Mouse (Mus musculus) heart, embryonic 15.5 days (tissue): Measurements from ENCODE around the gene Tgm1. TPM values are rescaled to one million over a fixed set of nuclear protein-coding genes. Genes with fewer than 3 reads are reported as not detected.

Experiments used
- ATAC-seq: fragments of 200-750 bp; cut with Nextera tagmentation; replicated peaks from 2 replicates; pipeline ENCODE4 v1.8.0; 2017; ENCODE audit warnings: low read depth, moderate TSS enrichment; ENCODE audit not compliant: insufficient number of reproducible peaks, insufficient read depth, low FRiP score
- H3K27ac ChIP-seq: fragments of 300-500 bp; sonication (generic); 2 replicates; pipeline ENCODE4 v1.5.1; 2015; ENCODE audit warnings: mild to moderate bottlenecking, inconsistent platforms
- H3K27me3 ChIP-seq: fragments of 300-500 bp; sonication (generic); 2 replicates; pipeline ENCODE4 v1.6.1; 2015; ENCODE audit warnings: inconsistent platforms
- H3K36me3 ChIP-seq: fragments of 300-500 bp; sonication (generic); 2 replicates; pipeline ENCODE4 v1.6.1; 2015; ENCODE audit warnings: mild to moderate bottlenecking, inconsistent platforms
- H3K4me1 ChIP-seq: fragments of 300-500 bp; sonication (generic); replicated peaks from 2 replicates; pipeline ENCODE4 v1.6.1; 2015; ENCODE audit warnings: inconsistent platforms
- H3K4me2 ChIP-seq: fragments of 300-500 bp; sonication (generic); 2 replicates; pipeline ENCODE4 v1.6.1; 2015; ENCODE audit warnings: inconsistent platforms, mild to moderate bottlenecking, moderate library complexity
- H3K4me3 ChIP-seq: fragments of 300-500 bp; sonication (generic); 2 replicates; pipeline ENCODE4 v1.5.1; 2015; ENCODE audit warnings: mild to moderate bottlenecking, inconsistent platforms
- H3K9ac ChIP-seq: fragments of 300-500 bp; sonication (generic); 2 replicates; pipeline ENCODE4 v1.6.1; 2015; ENCODE audit warnings: mild to moderate bottlenecking, inconsistent platforms
- H3K9me3 ChIP-seq: fragments of 300-500 bp; sonication (generic); replicated peaks from 2 replicates; pipeline ENCODE4 v1.6.1; 2016; ENCODE audit warnings: inconsistent platforms
- WGBS: fragments of 180-500 bp; shearing (Covaris S2); methylation state at CpG from one replicate; pipeline ENCODE4 v1.1.7; 2015; ENCODE audit warnings: mixed read lengths; 5-methylcytosine and 5-hydroxymethylcytosine counted together
- polyA plus RNA-seq: library from polyadenylated mRNA; unstranded; fragments of >200 nt; fragmentation: Nextera tagmentation; extraction: Ambion mirVana; gene quantifications from 2 replicates; pipeline ENCODE4 v1.2.1, GENCODE M21; 2015

Gene Tgm1
- polyA plus RNA-seq, 1 experiment from 2014 or later, result 0.20 TPM

- 0 out of 2 replicates have a peak, but pooled peaks have one; percentile 50 for ATAC-seq
- Histone ChIP-seq H3K27me3 (no peaks in the 10 kb centered on the region), H3K4me2 (peak overlapping the region; percentile 18), H3K36me3 (peaks cover 36% of the 10 kb centered on the region; the same call in 1 of the 2 replicates), H3K27ac (no peak overlapping the region), H3K9me3 (no peaks in the 10 kb centered on the region), H3K9ac (peak overlapping the region; percentile 39; the same call in 1 of the 2 replicates), H3K4me1 (peaks cover 30% of the 10 kb centered on the region), H3K4me3 (0 out of 2 replicates have a peak overlapping the region, but pooled peaks have one; percentile 7)
- WGBS, result 20% methylated on average over 10 of the region's 10 CpGs
These were observed 30.0 kb upstream of the Tgm1 start for GRCm38 (mm10) chr14:55743711-55744110.

GRCm38 (mm10) chr14:55737086-55737687, 23.5 kb upstream of the Tgm1 start:
- H3K4me2 ChIP-seq, result no peak overlapping the region
- no peak for ATAC-seq
- no peaks in the 10 kb centered on the region for H3K9me3 ChIP-seq
- 84% methylated on average over 9 of the region's 9 CpGs for WGBS
- H3K27ac ChIP-seq, result no peak overlapping the region
- H3K4me3 ChIP-seq, result no peak overlapping the region
- H3K4me1 ChIP-seq, result no peaks in the 10 kb centered on the region
- no peaks in the 10 kb centered on the region for H3K27me3 ChIP-seq
- peaks cover 40% of the 10 kb centered on the region; the same call in 1 of the 2 replicates for H3K36me3 ChIP-seq
- H3K9ac ChIP-seq, result no peak overlapping the region

GRCm38 (mm10) chr14:55735758-55736157, 22.0 kb upstream of the Tgm1 start:
- no peaks in the 10 kb centered on the region for H3K4me1 ChIP-seq
- no peaks in the 10 kb centered on the region; the same call in 1 of the 2 replicates for H3K27me3 ChIP-seq
- H3K27ac ChIP-seq, result no peak overlapping the region
- no peak overlapping the region for H3K4me2 ChIP-seq
- no peak for ATAC-seq
- H3K4me3 ChIP-seq, result no peak overlapping the region
- WGBS, result 75% methylated on average over 4 of the region's 4 CpGs
- H3K36me3 ChIP-seq, result peaks cover 29% of the 10 kb centered on the region; the same call in 1 of the 2 replicates
- H3K9ac ChIP-seq, result no peak overlapping the region
- no peaks in the 10 kb centered on the region for H3K9me3 ChIP-seq

- Histone ChIP-seq H3K36me3 (peaks cover 26% of the 10 kb centered on the region; the same call in 1 of the 2 replicates), H3K4me1 (no peaks in the 10 kb centered on the region), H3K9me3 (no peaks in the 10 kb centered on the region), H3K27me3 (no peaks in the 10 kb centered on the region; the same call in 1 of the 2 replicates), H3K27ac (no peak overlapping the region), H3K4me3 (no peak overlapping the region), H3K9ac (no peak overlapping the region), H3K4me2 (no peak overlapping the region)
- ATAC-seq, result no peak
- WGBS, result 65% methylated on average over 3 of the region's 3 CpGs
These were observed 21.6 kb upstream of the Tgm1 start for GRCm38 (mm10) chr14:55735334-55735733.

GRCm38 (mm10) chr14:55734869-55735268, 21.1 kb upstream of the Tgm1 start:
- Histone ChIP-seq H3K27ac (no peak overlapping the region), H3K9me3 (no peaks in the 10 kb centered on the region), H3K36me3 (peaks cover 21% of the 10 kb centered on the region; the same call in 1 of the 2 replicates), H3K4me3 (no peak overlapping the region), H3K9ac (no peak overlapping the region), H3K27me3 (no peaks in the 10 kb centered on the region; the same call in 1 of the 2 replicates), H3K4me1 (no peaks in the 10 kb centered on the region), H3K4me2 (no peak overlapping the region)
- no peak for ATAC-seq
- 67% methylated on average over 7 of the region's 7 CpGs for WGBS

- no peaks in the 10 kb centered on the region for H3K9me3 ChIP-seq
- ATAC-seq, result no peak
- H3K4me1 ChIP-seq, result no peaks in the 10 kb centered on the region
- H3K36me3 ChIP-seq, result peaks cover 11% of the 10 kb centered on the region; the same call in 1 of the 2 replicates
- no peaks in the 10 kb centered on the region; the same call in 1 of the 2 replicates for H3K27me3 ChIP-seq
- no peak overlapping the region for H3K9ac ChIP-seq
- H3K4me3 ChIP-seq, result no peak overlapping the region
- no peak overlapping the region for H3K4me2 ChIP-seq
- H3K27ac ChIP-seq, result no peak overlapping the region
- WGBS, result 58% methylated on average over 10 of the region's 10 CpGs
These were observed 20.2 kb upstream of the Tgm1 start for GRCm38 (mm10) chr14:55733889-55734288.

GRCm38 (mm10) chr14:55730531-55731032, 16.9 kb upstream of the Tgm1 start:
- H3K36me3 ChIP-seq, result no peaks in the 10 kb centered on the region
- no peaks in the 10 kb centered on the region for H3K4me1 ChIP-seq
- H3K4me3 ChIP-seq, result no peak overlapping the region
- H3K27me3 ChIP-seq, result peaks cover 6% of the 10 kb centered on the region; the same call in 1 of the 2 replicates
- WGBS, result 74% methylated on average over 7 of the region's 7 CpGs
- H3K9me3 ChIP-seq, result no peaks in the 10 kb centered on the region
- no peak for ATAC-seq
- H3K27ac ChIP-seq, result no peak overlapping the region
- no peak overlapping the region for H3K9ac ChIP-seq
- H3K4me2 ChIP-seq, result no peak overlapping the region

GRCm38 (mm10) chr14:55730116-55730515, 16.4 kb upstream of the Tgm1 start:
- Histone ChIP-seq H3K9ac (no peak overlapping the region), H3K36me3 (no peaks in the 10 kb centered on the region), H3K4me2 (no peak overlapping the region), H3K9me3 (no peaks in the 10 kb centered on the region), H3K27ac (no peak overlapping the region), H3K4me3 (no peak overlapping the region), H3K27me3 (peaks cover 6% of the 10 kb centered on the region; the same call in 1 of the 2 replicates), H3K4me1 (no peaks in the 10 kb centered on the region)
- 77% methylated on average over 7 of the region's 7 CpGs for WGBS
- no peak for ATAC-seq

- H3K36me3 ChIP-seq, result no peaks in the 10 kb centered on the region
- no peak overlapping the region for H3K4me2 ChIP-seq
- no peak for ATAC-seq
- no peak overlapping the region for H3K4me3 ChIP-seq
- no peak overlapping the region for H3K27ac ChIP-seq
- H3K4me1 ChIP-seq, result peaks cover 2% of the 10 kb centered on the region; the same call in 1 of the 2 replicates
- 67% methylated on average over 8 of the region's 8 CpGs for WGBS
- H3K9me3 ChIP-seq, result no peaks in the 10 kb centered on the region
- peaks cover 6% of the 10 kb centered on the region; the same call in 1 of the 2 replicates for H3K27me3 ChIP-seq
- H3K9ac ChIP-seq, result no peak overlapping the region; the same call in 1 of the 2 replicates
These were observed 14.4 kb upstream of the Tgm1 start for GRCm38 (mm10) chr14:55727889-55728685.

- H3K4me2 ChIP-seq, result no peak overlapping the region
- H3K9ac ChIP-seq, result no peak overlapping the region
- H3K36me3 ChIP-seq, result no peaks in the 10 kb centered on the region
- H3K4me1 ChIP-seq, result peaks cover 7% of the 10 kb centered on the region
- H3K9me3 ChIP-seq, result no peaks in the 10 kb centered on the region
- no peak overlapping the region for H3K4me3 ChIP-seq
- no peak overlapping the region for H3K27ac ChIP-seq
- H3K27me3 ChIP-seq, result peaks cover 6% of the 10 kb centered on the region; the same call in 1 of the 2 replicates
- no peak for ATAC-seq
These were observed 12.5 kb upstream of the Tgm1 start for GRCm38 (mm10) chr14:55726261-55726660.

- Histone ChIP-seq H3K27ac (0 out of 2 replicates have a peak overlapping the region, but pooled peaks have one; percentile 18), H3K9me3 (no peaks in the 10 kb centered on the region), H3K27me3 (0 out of 2 replicates have a peak, but pooled peaks cover 6% of the 10 kb centered on the region), H3K36me3 (0 out of 2 replicates have a peak, but pooled peaks cover 6% of the 10 kb centered on the region), H3K9ac (no peak overlapping the region), H3K4me1 (peaks cover 7% of the 10 kb centered on the region), H3K4me2 (no peak overlapping the region), H3K4me3 (no peak overlapping the region)
- 40% methylated on average over 8 of the region's 8 CpGs for WGBS
- no peak for ATAC-seq
These were observed 10.7 kb upstream of the Tgm1 start for GRCm38 (mm10) chr14:55724411-55724871.
